Mouse (Mus musculus) C2C12 (cell line): ENCODE measurements around the gene Arhgap27.

Experiments used
- CTCF ChIP-seq: IDR thresholded peaks from one replicate; pipeline ENCODE4 v1.5.1; 2011; ENCODE audit not compliant: control insufficient read depth, insufficient read depth, insufficient read length
- MAX ChIP-seq: IDR thresholded peaks from one replicate; pipeline ENCODE4 v1.6.1; 2011; ENCODE audit warnings: mild to moderate bottlenecking, control low read depth

DNA sequence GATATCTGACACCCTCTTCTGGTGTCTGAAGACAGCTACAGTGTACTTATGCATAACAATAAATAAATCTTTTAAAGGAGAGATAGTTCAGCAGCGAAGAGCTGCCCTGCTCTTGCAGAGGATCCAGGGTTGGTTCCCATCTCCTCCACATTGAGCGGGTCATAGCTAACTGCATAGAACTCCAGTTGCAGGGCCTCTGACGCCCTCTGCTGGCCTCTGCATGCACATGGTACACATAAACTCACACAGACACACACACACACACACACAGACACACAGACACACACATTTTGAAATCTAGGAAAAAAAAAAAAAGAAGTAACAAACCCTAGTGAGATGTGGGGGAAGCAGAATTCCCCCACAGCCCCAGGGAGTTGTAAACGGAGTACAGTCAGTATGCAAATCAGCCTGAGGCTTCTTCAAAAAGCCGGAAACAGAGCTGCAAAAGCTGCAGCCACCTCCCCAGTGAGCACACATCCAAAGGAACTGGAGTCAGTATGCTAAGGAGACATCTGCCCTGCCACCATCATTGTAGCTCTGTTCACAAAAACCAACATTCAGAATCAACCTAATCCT is 11.2 kb downstream of the Arhgap27 start:
- TF ChIP-seq MAX (no peak), CTCF (no peak)
